Mouse (Mus musculus) liver, adult 10 weeks (tissue): ENCODE results near the gene Sfta2. TPM values are rescaled to one million over a fixed set of nuclear protein-coding genes. Genes with fewer than 3 reads are reported as not detected.

Source experiments
- polyA plus RNA-seq: library from polyadenylated mRNA; stranded (reverse); fragments of 350-450 nt; fragmentation: Illumina TruSeq; extraction: RNeasy Lipid Tissue Mini Kit (QIAGEN cat#74804); gene quantifications from one replicate; pipeline ENCODE4 v1.2.3, GENCODE M21; 2014; ENCODE audit warnings: low read depth, low replicate concordance

Gene Sfta2
- polyA plus RNA-seq: not detected

GRCm38 (mm10) chr17:35601249-35601648 lies at the start of gene Sfta2:
Gene Sfta2 (plus strand): TSS chr17:35601549.

GRCm38 (mm10) chr17:35551881-35552414 lies 49.4 kb upstream of the Sfta2 start, which contains the start of gene Cdsn:
Gene Cdsn (plus strand): TSS chr17:35552128.

GRCm38 (mm10) chr17:35567150-35567549 lies 34.2 kb upstream of the Sfta2 start, which contains the start of gene 2300002M23Rik:
Gene 2300002M23Rik (plus strand): TSS chr17:35567450.

GRCm38 (mm10) chr17:35626537-35626936 lies 25.2 kb downstream of the Sfta2 start, which contains the start of gene Gm9573:
Gene Gm9573 (minus strand): TSS chr17:35626637.

GRCm38 (mm10) chr17:35643609-35644236 lies 42.4 kb downstream of the Sfta2 start, which contains the start of gene Mucl3:
Gene Mucl3 (minus strand): TSS chr17:35643695.

GRCm38 (mm10) chr17:35667334-35668065 lies 66.2 kb downstream of the Sfta2 start, which contains the start of gene Vars2:
Gene Vars2 (minus strand): TSS chr17:35667592.

GRCm38 (mm10) chr17:35673416-35674035 lies 72.2 kb downstream of the Sfta2 start, which contains the start of gene Gtf2h4:
Gene Gtf2h4 (minus strand): TSS chr17:35673739.

Other genes with a start within 250 kb of the Sfta2 start
- 22.6 TPM for gene H2-Q4, start 221.9 kb upstream of the Sfta2 start, polyA plus RNA-seq
- 10.0 TPM for gene H2-Q6, start 176.7 kb upstream of the Sfta2 start, polyA plus RNA-seq
- gene H2-Q7, start 162.4 kb upstream of the Sfta2 start, polyA plus RNA-seq: 6.8 TPM
- 511 TPM for gene H2-Q10, start 131.5 kb upstream of the Sfta2 start, polyA plus RNA-seq
- gene Pou5f1, start 95.5 kb upstream of the Sfta2 start, polyA plus RNA-seq: not detected
- 0.34 TPM for gene Tcf19, start 84.7 kb upstream of the Sfta2 start, polyA plus RNA-seq
- 0.61 TPM for gene Cchcr1, start 84.4 kb upstream of the Sfta2 start, polyA plus RNA-seq
- not detected for gene Psors1c2, start 68.3 kb upstream of the Sfta2 start, polyA plus RNA-seq
- not detected for gene Cdsn, start 49.4 kb upstream of the Sfta2 start, polyA plus RNA-seq
- gene 2300002M23Rik, start 34.1 kb upstream of the Sfta2 start, polyA plus RNA-seq: not detected
- not detected for gene Gm9573, start 25.1 kb downstream of the Sfta2 start, polyA plus RNA-seq
- gene Mucl3, start 42.1 kb downstream of the Sfta2 start, polyA plus RNA-seq: not detected
- gene Vars2, start 66.0 kb downstream of the Sfta2 start, polyA plus RNA-seq: 0.85 TPM
- 2.5 TPM for gene Gtf2h4, start 72.2 kb downstream of the Sfta2 start, polyA plus RNA-seq
- 0.13 TPM for gene Ddr1, start 103.1 kb downstream of the Sfta2 start, polyA plus RNA-seq
- gene Ier3, start 220.1 kb downstream of the Sfta2 start, polyA plus RNA-seq: 0.85 TPM
- 3.9 TPM for gene Flot1, start 221.7 kb downstream of the Sfta2 start, polyA plus RNA-seq
- 13.4 TPM for gene Tubb5, start 236.8 kb downstream of the Sfta2 start, polyA plus RNA-seq
- 4.7 TPM for gene Mdc1, start 240.0 kb downstream of the Sfta2 start, polyA plus RNA-seq